Mouse (Mus musculus) lung, adult 2 months (tissue): Measurements from ENCODE around the gene Tbc1d23. TPM values are rescaled to one million over a fixed set of nuclear protein-coding genes. Genes with fewer than 3 reads are reported as not detected.
A peak's percentile ranks its signal among the peaks of the same experiment; 100 is the strongest.

Source experiments
- DNase-seq: peaks from one replicate; pipeline ENCODE4 v3.0.0; 2022
- H3K4me1 ChIP-seq: fragments of 200-500 bp; 2 replicates; pipeline ENCODE4 v1.6.1; 2011; ENCODE audit warnings: low read length; ENCODE audit not compliant: control insufficient read depth, insufficient read depth
- H3K4me3 ChIP-seq: fragments of 200-500 bp; replicated peaks from 2 replicates; pipeline ENCODE3; 2011; ENCODE audit warnings: low read depth, mild to moderate bottlenecking, control low read depth, low read length; ENCODE audit errors: extremely low read depth
- CTCF ChIP-seq: fragments of 200-500 bp; IDR thresholded peaks from 2 replicates; pipeline ENCODE4 v1.5.1; 2011; ENCODE audit warnings: mild to moderate bottlenecking, low read length, control low read depth; ENCODE audit not compliant: insufficient read depth
- POLR2A ChIP-seq: fragments of 200-500 bp; IDR thresholded peaks from 2 replicates; pipeline ENCODE4 v1.6.1; 2011; ENCODE audit warnings: low read depth, mild to moderate bottlenecking, control low read depth, low read length, borderline replicate concordance; ENCODE audit errors: extremely low read depth
- WGBS: fragments of 180-500 bp; shearing (Covaris S2); methylation state at CpG from one replicate; pipeline ENCODE4 v1.1.7; 2018; 5-methylcytosine and 5-hydroxymethylcytosine counted together
- polyA plus RNA-seq: library from polyadenylated mRNA; depleted of rRNA; stranded (reverse); fragments of >200 nt; gene quantifications from 2 replicates; pipeline ENCODE4 v1.2.3, GENCODE M21; 2012; rRNA removed

Gene Tbc1d23
- polyA plus RNA-seq, 1 experiment = 15.2 TPM

GRCm38 (mm10) chr16:57144741-57145140 is 86.6 kb downstream of the Tbc1d23 start:
- no peak overlapping the region for H3K4me3 ChIP-seq
- 93% methylated on average over 5 of the region's 5 CpGs for WGBS
- no peak for DNase-seq
- H3K4me1 ChIP-seq = no peaks in the 10 kb centered on the region
- TF ChIP-seq POLR2A (no peak), CTCF (no peak)

DNA sequence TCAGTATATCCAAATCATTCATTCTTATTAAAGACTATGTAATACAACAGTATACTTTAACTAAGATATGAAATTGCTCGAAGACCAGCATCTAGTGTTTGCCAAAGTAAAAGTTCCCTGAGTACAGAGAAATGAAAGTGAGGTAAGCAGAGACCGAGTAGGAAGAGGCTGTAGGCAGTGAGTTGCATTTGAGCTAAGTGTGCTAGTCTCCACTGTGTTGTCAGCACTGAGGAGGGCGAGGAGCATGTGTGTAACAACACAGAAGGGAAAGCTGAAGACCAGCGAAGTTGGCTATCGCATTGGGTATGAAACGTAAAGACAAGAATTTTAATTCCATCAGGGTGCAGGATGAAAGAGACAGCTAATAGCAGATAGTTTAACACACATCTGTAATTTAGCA is 97.7 kb downstream of the Tbc1d23 start:
- DNase-seq = no peak
- Histone ChIP-seq H3K4me3 (no peak overlapping the region), H3K4me1 (peaks cover 4% of the 10 kb centered on the region; the same call in 1 of the 2 replicates)
- TF ChIP-seq POLR2A (no peak), CTCF (no peak)
- 85% methylated on average over 6 of the region's 6 CpGs for WGBS

- no peak for DNase-seq
- 14% methylated on average over 1 of the region's 1 CpGs for WGBS
- Histone ChIP-seq H3K4me3 (no peak overlapping the region), H3K4me1 (peaks cover 4% of the 10 kb centered on the region; the same call in 1 of the 2 replicates)
- TF ChIP-seq CTCF = no peak
- no peak for TF ChIP-seq POLR2A
These were observed 99.0 kb downstream of the Tbc1d23 start for GRCm38 (mm10) chr16:57132326-57132725.

GRCm38 (mm10) chr16:57131544-57131943 is 99.8 kb downstream of the Tbc1d23 start:
- Histone ChIP-seq H3K4me3 (no peak overlapping the region), H3K4me1 (peaks cover 4% of the 10 kb centered on the region; the same call in 1 of the 2 replicates)
- DNase-seq = no peak
- TF ChIP-seq POLR2A (no peak), CTCF (no peak)
- 87% methylated on average over 4 of the region's 4 CpGs for WGBS

DNA sequence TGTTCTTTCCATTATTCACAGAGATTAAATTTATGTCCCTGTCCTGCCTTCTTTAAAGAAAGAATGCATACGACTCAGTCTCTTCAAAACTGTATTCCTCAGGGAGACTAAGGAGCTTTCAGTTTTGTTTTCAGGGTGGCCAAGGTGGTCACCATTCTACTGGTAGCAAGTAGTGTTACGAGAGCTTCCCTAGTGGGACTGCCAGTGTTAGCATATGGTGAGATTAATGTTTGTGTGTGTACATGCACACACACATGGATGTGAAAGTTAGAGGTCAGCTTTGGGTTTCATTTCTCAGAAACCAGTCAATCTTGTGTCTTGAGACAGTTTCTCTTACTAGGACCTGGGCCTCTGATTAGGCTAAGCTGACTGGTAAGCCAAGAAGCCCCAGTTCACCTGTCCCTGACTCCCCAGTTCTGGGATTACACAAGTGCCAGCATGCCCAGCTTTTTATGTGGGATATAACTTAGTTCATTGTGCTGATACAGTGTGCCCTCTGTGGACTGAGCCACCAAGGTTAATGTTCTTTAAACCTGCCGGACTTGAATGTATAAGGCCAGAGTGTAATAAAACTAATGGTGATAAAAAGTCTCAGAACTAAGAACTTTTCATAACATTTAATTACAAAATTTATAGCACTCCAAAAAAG is 100.4 kb downstream of the Tbc1d23 start:
- 69% methylated on average over 3 of the region's 3 CpGs for WGBS
- no peak for DNase-seq
- TF ChIP-seq CTCF = no peak
- TF ChIP-seq POLR2A = no peak
- no peak overlapping the region for H3K4me3 ChIP-seq
- H3K4me1 ChIP-seq = peaks cover 4% of the 10 kb centered on the region; the same call in 1 of the 2 replicates

DNA sequence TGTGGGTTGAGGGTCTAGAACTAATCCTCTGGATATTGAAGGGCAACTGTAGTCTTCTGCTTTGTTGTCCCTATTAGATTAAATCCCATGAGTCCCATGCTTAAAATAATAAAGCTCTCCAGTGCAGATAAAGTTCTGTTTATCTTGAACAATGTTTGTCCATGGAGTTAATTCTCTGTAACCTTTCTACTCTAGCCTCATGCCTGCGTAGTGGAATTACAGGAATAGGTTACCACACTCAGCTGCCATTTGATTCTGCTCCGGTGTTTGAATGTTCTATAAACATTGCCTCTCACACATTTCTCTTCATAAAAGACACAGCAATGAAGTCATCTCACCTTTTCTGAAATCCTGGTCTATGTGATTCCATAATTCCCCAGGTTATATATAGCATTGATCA is 103.5 kb downstream of the Tbc1d23 start:
- Histone ChIP-seq H3K4me3 (no peak overlapping the region), H3K4me1 (peaks cover 11% of the 10 kb centered on the region)
- DNase-seq = no peak
- WGBS = 34% methylated on average over 2 of the region's 2 CpGs
- TF ChIP-seq POLR2A = no peak
- TF ChIP-seq CTCF = no peak

DNA sequence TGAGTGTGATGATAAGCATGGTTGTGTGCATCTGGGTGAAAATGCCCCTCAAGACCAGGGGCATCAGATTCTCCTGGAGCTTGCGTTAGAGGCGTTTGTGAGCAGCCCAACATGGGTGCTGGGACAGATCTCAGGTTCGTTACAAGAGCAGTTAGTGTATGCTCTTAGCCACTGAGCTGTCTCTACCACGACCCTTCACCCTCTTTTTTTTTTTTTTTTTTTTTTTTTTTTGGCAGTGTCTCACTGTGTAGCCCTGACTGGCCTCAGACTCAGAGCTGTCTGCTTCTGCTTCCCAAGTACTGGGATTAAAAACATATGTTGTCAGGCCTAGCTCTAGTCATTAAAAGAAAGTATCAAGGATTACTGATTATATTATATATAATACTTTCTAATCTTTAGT is 105.0 kb downstream of the Tbc1d23 start:
- WGBS = 42% methylated on average over 4 of the region's 4 CpGs
- H3K4me1 ChIP-seq = peaks cover 7% of the 10 kb centered on the region
- DNase-seq = no peak

GRCm38 (mm10) chr16:57122682-57123445 is 108.4 kb downstream of the Tbc1d23 start:
- DNase-seq = no peak
- WGBS = 20% methylated on average over 6 of the region's 6 CpGs
- H3K4me1 ChIP-seq = peaks cover 7% of the 10 kb centered on the region
- TF ChIP-seq POLR2A (no peak), CTCF (no peak)
- H3K4me3 ChIP-seq = no peak overlapping the region

More for the DNA sequence above, 105.0 kb downstream of the Tbc1d23 start:
- H3K4me3 ChIP-seq = no peak overlapping the region
- TF ChIP-seq POLR2A (no peak), CTCF (no peak)

- Histone ChIP-seq H3K4me1 (peaks cover 7% of the 10 kb centered on the region), H3K4me3 (peak overlapping the region; percentile 70)
- TF ChIP-seq POLR2A = no peak
- no peak for TF ChIP-seq CTCF
- no peak for DNase-seq
- under 1% methylated on average over 59 of the region's 59 CpGs for WGBS
These were observed 109.4 kb downstream of the Tbc1d23 start for GRCm38 (mm10) chr16:57121816-57122415.

GRCm38 (mm10) chr16:57120913-57121815 is 110.1 kb downstream of the Tbc1d23 start, which contains the start of gene Tomm70a:
Tomm70a (plus strand) TSS chr16:57121703.
- peak within 1 kb of the TSS; percentile 70 for H3K4me3 ChIP-seq
- H3K4me1 ChIP-seq = peaks cover 7% of the 10 kb centered on the region
- WGBS = under 1% methylated on average over 37 of the region's 37 CpGs
- TF ChIP-seq POLR2A (peak; percentile 79; the same call in 1 of the 2 replicates), CTCF (no peak)
- peak; percentile 95 for DNase-seq

Other genes with a start within 250 kb of the Tbc1d23 start
- gene Tmem45a2, start 160.1 kb downstream of the Tbc1d23 start, polyA plus RNA-seq = 0.91 TPM in 1 of 2 replicates, not detected in the other
- gene Tomm70a, start 109.8 kb downstream of the Tbc1d23 start, polyA plus RNA-seq = 7.6 and 8.3 TPM in 2 replicates
- gene Nit2, start 64.2 kb downstream of the Tbc1d23 start, polyA plus RNA-seq = 7.9 and 13.1 TPM in 2 replicates
- not detected in 2 replicates for gene Tmem30c, start 61.4 kb upstream of the Tbc1d23 start, polyA plus RNA-seq
- 10.3 and 15.1 TPM in 2 replicates for gene Filip1l, start 121.6 kb upstream of the Tbc1d23 start, polyA plus RNA-seq